Mouse (Mus musculus): ENCODE measurements around the gene Borcs8. TPM values are rescaled to one million over a fixed set of nuclear protein-coding genes. Genes with fewer than 3 reads are reported as not detected.

Gene Borcs8
- polyA plus RNA-seq (2012; rRNA removed; ENCODE audit: low replicate concordance), result 47.0 and 48.5 TPM in 2 replicates

GRCm38 (mm10) chr8:70139026-70139857 lies at the start of gene Borcs8, which contains the start of the genes Rfxank and Mef2b:
Borcs8 (plus strand) TSS chr8:70139499.
Rfxank (minus strand) TSS chr8:70139154.
Mef2b (plus strand) TSS chr8:70139711.

GRCm38 (mm10) chr8:70120667-70121066 lies 18.6 kb upstream of the Borcs8 start, which contains the start of gene Ncan:
Ncan (minus strand) TSS chr8:70120873.

GRCm38 (mm10) chr8:70131166-70131883 lies 8.0 kb upstream of the Borcs8 start, which contains the start of gene Nr2c2ap:
Nr2c2ap (plus strand) TSS chr8:70131333.

GRCm38 (mm10) chr8:70172043-70172681 lies 32.9 kb downstream of the Borcs8 start, which contains the start of gene Tmem161a:
Tmem161a (plus strand) TSS chr8:70172356.

Other genes starting within 250 kb of the Borcs8 start
- gene Tssk6, start 237.3 kb upstream of the Borcs8 start, polyA plus RNA-seq (2012; rRNA removed; ENCODE audit: low replicate concordance), result 0.84 and 2.0 TPM in 2 replicates
- gene Ndufa13, start 236.9 kb upstream of the Borcs8 start, polyA plus RNA-seq (2012; rRNA removed; ENCODE audit: low replicate concordance), result 102 and 147 TPM in 2 replicates
- 1.9 and 2.1 TPM in 2 replicates for gene Yjefn3, start 236.8 kb upstream of the Borcs8 start, polyA plus RNA-seq (2012; rRNA removed; ENCODE audit: low replicate concordance)
- gene Gatad2a, start 143.1 kb upstream of the Borcs8 start, polyA plus RNA-seq (2012; rRNA removed; ENCODE audit: low replicate concordance), result 63.2 and 68.6 TPM in 2 replicates
- 60.8 and 62.1 TPM in 2 replicates for gene Mau2, start 96.8 kb upstream of the Borcs8 start, polyA plus RNA-seq (2012; rRNA removed; ENCODE audit: low replicate concordance)
- 6.1 and 7.7 TPM in 2 replicates for gene Sugp1, start 96.7 kb upstream of the Borcs8 start, polyA plus RNA-seq (2012; rRNA removed; ENCODE audit: low replicate concordance)
- gene Tm6sf2, start 66.6 kb upstream of the Borcs8 start, polyA plus RNA-seq (2012; rRNA removed; ENCODE audit: low replicate concordance), result 766 and 1,530 TPM in 2 replicates
- 1.7 and 3.7 TPM in 2 replicates for gene Hapln4, start 56.0 kb upstream of the Borcs8 start, polyA plus RNA-seq (2012; rRNA removed; ENCODE audit: low replicate concordance)
- gene Ncan, start 18.6 kb upstream of the Borcs8 start, polyA plus RNA-seq (2012; rRNA removed; ENCODE audit: low replicate concordance), result 0.07 and 0.09 TPM in 2 replicates
- gene Nr2c2ap, start 8.2 kb upstream of the Borcs8 start, polyA plus RNA-seq (2012; rRNA removed; ENCODE audit: low replicate concordance), result 8.5 and 9.3 TPM in 2 replicates
- 32.6 and 33.8 TPM in 2 replicates for gene Rfxank, start 345 bp upstream of the Borcs8 start, polyA plus RNA-seq (2012; rRNA removed; ENCODE audit: low replicate concordance)
- 1.1 and 2.9 TPM in 2 replicates for gene Mef2b, start 212 bp downstream of the Borcs8 start, polyA plus RNA-seq (2012; rRNA removed; ENCODE audit: low replicate concordance)
- gene Tmem161a, start 32.9 kb downstream of the Borcs8 start, polyA plus RNA-seq (2012; rRNA removed; ENCODE audit: low replicate concordance), result 107 and 159 TPM in 2 replicates
- gene Slc25a42, start 72.8 kb downstream of the Borcs8 start, polyA plus RNA-seq (2012; rRNA removed; ENCODE audit: low replicate concordance), result 27.1 and 34.5 TPM in 2 replicates
- gene Sugp2, start 94.7 kb downstream of the Borcs8 start, polyA plus RNA-seq (2012; rRNA removed; ENCODE audit: low replicate concordance), result 15.5 and 19.1 TPM in 2 replicates
- 15.2 and 16.2 TPM in 2 replicates for gene Armc6, start 95.0 kb downstream of the Borcs8 start, polyA plus RNA-seq (2012; rRNA removed; ENCODE audit: low replicate concordance)
- 6.9 and 10.9 TPM in 2 replicates for gene Homer3, start 143.3 kb downstream of the Borcs8 start, polyA plus RNA-seq (2012; rRNA removed; ENCODE audit: low replicate concordance)
- gene Ddx49, start 163.0 kb downstream of the Borcs8 start, polyA plus RNA-seq (2012; rRNA removed; ENCODE audit: low replicate concordance), result 54.8 and 59.0 TPM in 2 replicates
- 554 and 704 TPM in 2 replicates for gene Cope, start 163.0 kb downstream of the Borcs8 start, polyA plus RNA-seq (2012; rRNA removed; ENCODE audit: low replicate concordance)
- 0.33 and 1.1 TPM in 2 replicates for gene Cers1, start 176.3 kb downstream of the Borcs8 start, polyA plus RNA-seq (2012; rRNA removed; ENCODE audit: low replicate concordance)
- gene Gdf1, start 190.3 kb downstream of the Borcs8 start, polyA plus RNA-seq (2012; rRNA removed; ENCODE audit: low replicate concordance), result 0.98 and 0.99 TPM in 2 replicates
- gene Upf1, start 213.8 kb downstream of the Borcs8 start, polyA plus RNA-seq (2012; rRNA removed; ENCODE audit: low replicate concordance), result 32.7 and 38.5 TPM in 2 replicates
- gene Comp, start 234.1 kb downstream of the Borcs8 start, polyA plus RNA-seq (2012; rRNA removed; ENCODE audit: low replicate concordance), result 0.12 and 0.51 TPM in 2 replicates

Data from duodenum, adult 2 months (tissue).